Mouse (Mus musculus) kidney, postnatal 36 days (tissue): ENCODE measurements around the gene Zdhhc4.

Experiments
- DNase-seq, 2 experiments: peaks; one replicate each; pipeline ENCODE4 v3.0.0; 2021 to 2022; ENCODE audit warnings: mixed read lengths in 2 of 2

Zdhhc4 gene

GRCm38 (mm10) chr5:143272540-143273330 lies 56.3 kb downstream of the Zdhhc4 start:
- DNase-seq = no peak

DNA sequence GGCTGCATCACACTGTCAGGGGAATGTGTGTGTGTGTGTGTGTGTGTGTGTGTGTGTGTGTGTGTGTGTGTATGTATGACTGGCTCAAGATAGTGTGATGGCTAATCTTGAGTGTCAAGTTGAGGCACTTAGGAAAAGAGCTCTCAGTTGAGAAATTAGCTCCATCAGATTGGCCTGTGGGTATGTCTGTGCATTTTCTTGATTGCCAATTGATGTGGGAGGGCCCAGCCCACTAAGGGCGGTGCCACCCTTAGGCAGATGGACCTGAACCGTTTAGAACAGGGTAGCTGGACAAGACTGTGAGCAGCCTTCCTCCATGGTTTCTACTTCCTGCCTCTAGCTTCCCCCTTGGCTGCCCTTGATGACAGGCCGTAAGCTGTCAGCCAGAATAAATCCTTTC lies 56.9 kb downstream of the Zdhhc4 start:
- no peak for DNase-seq

DNA sequence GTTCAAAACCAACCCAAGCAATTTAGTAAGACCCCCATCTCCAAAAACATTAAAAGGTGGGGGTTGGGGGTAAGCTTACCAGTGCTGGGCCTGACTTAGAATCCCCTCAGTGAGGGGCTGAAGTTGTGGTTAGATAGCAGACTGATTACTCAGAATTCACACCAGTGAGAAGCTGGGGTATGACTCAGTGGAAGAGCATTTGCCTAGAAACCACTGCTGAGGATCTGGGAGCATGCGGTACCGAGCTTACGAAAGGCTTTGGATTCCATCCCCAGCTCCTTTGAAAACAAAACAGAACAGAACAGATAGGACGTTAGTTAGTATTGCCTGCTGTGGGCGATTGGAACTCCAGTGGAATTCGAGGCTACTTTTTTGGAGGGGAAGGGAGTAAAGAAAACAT lies 57.4 kb downstream of the Zdhhc4 start:
- no peak for DNase-seq

GRCm38 (mm10) chr5:143270151-143270519 lies 58.9 kb downstream of the Zdhhc4 start:
- no peak for DNase-seq

DNA sequence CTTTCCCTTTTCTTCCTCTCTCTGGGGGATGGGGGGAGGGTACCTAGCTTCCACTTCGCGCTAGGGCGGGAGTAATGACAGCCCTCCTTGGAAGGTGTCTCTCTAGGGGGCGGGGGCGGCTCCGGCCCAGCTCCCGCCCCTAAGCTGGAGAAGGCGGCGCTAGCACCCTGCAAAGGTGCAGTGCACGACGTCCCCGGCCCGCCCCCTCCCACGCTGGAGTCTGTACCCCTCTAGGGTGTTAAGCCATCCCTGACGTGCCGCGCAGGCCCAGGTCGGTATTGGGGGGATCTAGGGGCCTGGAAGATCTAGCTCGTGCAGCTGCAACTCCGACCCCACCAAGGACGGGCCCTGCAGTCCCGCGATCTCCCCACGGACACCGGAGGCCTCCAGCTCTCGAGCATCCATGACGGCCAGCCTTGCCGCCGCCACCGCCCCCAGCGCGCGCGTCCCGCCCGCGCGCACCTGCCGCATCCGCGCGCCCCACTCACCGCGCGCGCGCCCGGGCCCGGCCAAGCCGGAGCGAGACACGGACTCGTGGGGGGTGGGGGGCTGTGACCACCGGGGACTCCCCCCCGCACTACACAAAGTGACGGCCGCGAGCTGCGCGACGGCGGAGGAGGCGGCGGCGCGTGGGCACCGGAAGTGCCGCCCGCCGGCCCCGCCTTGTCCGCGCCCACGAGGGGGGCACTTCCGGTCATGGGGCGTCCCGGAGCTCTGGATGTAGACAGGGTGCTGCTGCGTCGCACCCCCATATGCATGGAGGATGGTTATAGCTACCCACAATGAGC lies 59.5 kb downstream of the Zdhhc4 start, which contains the start of gene Zfp316:
Gene Zfp316, minus strand, starts transcription at position 660 of the 788 bp plus-strand sequence.
- peak; percentile 67 to 87 for DNase-seq

GRCm38 (mm10) chr5:143268985-143269362 lies 60.1 kb downstream of the Zdhhc4 start:
- DNase-seq = no peak

DNA sequence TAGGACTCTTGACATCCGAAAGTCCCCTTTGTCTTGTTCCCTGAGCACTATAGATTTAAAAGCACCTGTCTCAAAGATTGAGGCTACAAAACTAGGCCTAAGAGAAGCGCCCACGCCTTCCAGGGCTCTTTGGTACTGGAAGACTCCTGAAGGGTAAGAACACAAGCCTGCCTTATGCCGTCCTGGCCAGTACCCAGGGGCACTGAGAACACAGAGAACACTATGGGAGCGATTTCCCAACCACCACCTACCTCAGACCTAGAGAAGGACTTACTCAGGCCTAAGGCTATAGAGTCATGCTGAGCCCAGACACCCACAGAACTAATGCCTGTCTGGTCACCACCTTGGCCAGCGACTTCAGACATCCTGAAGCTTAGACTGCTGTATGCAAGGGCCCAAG lies 62.3 kb downstream of the Zdhhc4 start:
- DNase-seq = no peak
